Mouse (Mus musculus): ENCODE results near the gene Nynrin. TPM values are rescaled to one million over a fixed set of nuclear protein-coding genes. Genes with fewer than 3 reads are reported as not detected.

Nynrin gene
- total RNA-seq, 1 experiment from 2014 or later = 14.1 TPM

Other genes with a start within 250 kb of the Nynrin start
- 4.4 and 6.9 TPM in 2 replicates for gene Rec8, start 236.0 kb upstream of the Nynrin start, total RNA-seq (2021)
- 78.2 and 105 TPM in 2 replicates for gene Ipo4, start 218.1 kb upstream of the Nynrin start, total RNA-seq (2021)
- 2.4 and 3.9 TPM in 2 replicates for gene Gm49378, start 216.1 kb upstream of the Nynrin start, total RNA-seq (2021)
- gene Tm9sf1, start 210.2 kb upstream of the Nynrin start, total RNA-seq (2021) = 68.4 and 78.5 TPM in 2 replicates
- gene Tssk4, start 203.8 kb upstream of the Nynrin start, total RNA-seq (2021) = 1.9 and 3.1 TPM in 2 replicates
- gene Mdp1, start 193.5 kb upstream of the Nynrin start, total RNA-seq (2021) = 50.4 and 60.3 TPM in 2 replicates
- 24.0 and 25.8 TPM in 2 replicates for gene Gmpr2, start 182.1 kb upstream of the Nynrin start, total RNA-seq (2021)
- 297 and 307 TPM in 2 replicates for gene Nedd8, start 181.9 kb upstream of the Nynrin start, total RNA-seq (2021)
- 26.1 and 27.4 TPM in 2 replicates for gene Tinf2, start 172.2 kb upstream of the Nynrin start, total RNA-seq (2021)
- 0.74 and 2.3 TPM in 2 replicates for gene Tgm1, start 140.1 kb upstream of the Nynrin start, total RNA-seq (2021)
- 19.5 and 21.1 TPM in 2 replicates for gene Rabggta, start 131.7 kb upstream of the Nynrin start, total RNA-seq (2021)
- gene Dhrs1, start 108.3 kb upstream of the Nynrin start, total RNA-seq (2021) = 81.5 and 93.6 TPM in 2 replicates
- gene Nop9, start 108.3 kb upstream of the Nynrin start, total RNA-seq (2021) = 15.9 and 16.2 TPM in 2 replicates
- gene Cideb, start 95.6 kb upstream of the Nynrin start, total RNA-seq (2021) = 1.7 and 22.1 TPM in 2 replicates
- gene Ltb4r2, start 92.6 kb upstream of the Nynrin start, total RNA-seq (2021) = 0.11 and 0.37 TPM in 2 replicates
- gene Ltb4r1, start 88.0 kb upstream of the Nynrin start, total RNA-seq (2021) = 0.48 and 0.71 TPM in 2 replicates
- gene Adcy4, start 69.9 kb upstream of the Nynrin start, total RNA-seq (2021) = 14.3 and 17.3 TPM in 2 replicates
- gene Ripk3, start 65.1 kb upstream of the Nynrin start, total RNA-seq (2021) = 5.2 and 7.8 TPM in 2 replicates
- 23.8 and 31.2 TPM in 2 replicates for gene Nfatc4, start 30.9 kb upstream of the Nynrin start, total RNA-seq (2021)
- 0.11 and 0.34 TPM in 2 replicates for gene Cbln3, start 30.4 kb downstream of the Nynrin start, total RNA-seq (2021)
- 19.2 and 23.8 TPM in 2 replicates for gene Khnyn, start 30.9 kb downstream of the Nynrin start, total RNA-seq (2021)
- 83.3 and 100 TPM in 2 replicates for gene Sdr39u1, start 46.3 kb downstream of the Nynrin start, total RNA-seq (2021)
- 4.3 and 5.9 TPM in 2 replicates for gene Cma1, start 90.7 kb downstream of the Nynrin start, total RNA-seq (2021)
- 0.70 TPM in 1 of 2 replicates, not detected in the other for gene Cma2, start 97.0 kb downstream of the Nynrin start, total RNA-seq (2021)
- not detected in 2 replicates for gene Mcpt1, start 164.0 kb downstream of the Nynrin start, total RNA-seq (2021)
- not detected in 2 replicates for gene Mcpt9, start 176.5 kb downstream of the Nynrin start, total RNA-seq (2021)
- gene Mcpt2, start 188.0 kb downstream of the Nynrin start, total RNA-seq (2021) = not detected in 2 replicates
- gene Mcpt4, start 208.3 kb downstream of the Nynrin start, total RNA-seq (2021) = 2.7 and 3.3 TPM in 2 replicates
- 0.70 TPM in 1 of 2 replicates, not detected in the other for gene Mcpt8, start 231.3 kb downstream of the Nynrin start, total RNA-seq (2021)
- gene Ctsg, start 248.6 kb downstream of the Nynrin start, total RNA-seq (2021) = 0.64 TPM in 1 of 2 replicates, not detected in the other

Data from adrenal gland, postnatal 14 days (tissue).